Mouse (Mus musculus): ENCODE measurements around the gene Gabpa. TPM values are rescaled to one million over a fixed set of nuclear protein-coding genes. Genes with fewer than 3 reads are reported as not detected.
A peak's percentile ranks its signal among the peaks of the same experiment; 100 is the strongest.

Gene Gabpa
- polyA plus RNA-seq, 1 experiment = 13.0 TPM

GRCm38 (mm10) chr16:84875718-84876035 is 41.0 kb downstream of the Gabpa start:
- Histone ChIP-seq H3K27me3 (ENCODE audit: control insufficient read depth, insufficient read depth, low read length) (no peaks in the 10 kb centered on the region), H3K4me3 (ENCODE audit: control insufficient read depth, insufficient read depth, low read length) (no peak overlapping the region), H3K4me1 (replicated peaks; ENCODE audit: control insufficient read depth, insufficient read depth, low read length) (no peaks in the 10 kb centered on the region), H3K27ac (ENCODE audit: control insufficient read depth, insufficient read depth, low read length) (no peak overlapping the region), H3K36me3 (ENCODE audit: control insufficient read depth, insufficient read depth, low read length) (no peaks in the 10 kb centered on the region)
- TF ChIP-seq CTCF (IDR thresholded peaks at IDR 0.05; ENCODE audit: borderline replicate concordance, control insufficient read depth, extremely low read depth, insufficient read depth, low read length, poor library complexity) = no peak
- TF ChIP-seq POLR2A (IDR thresholded peaks at IDR 0.05; ENCODE audit: control insufficient read depth, extremely low read depth, insufficient read depth, low read length, poor library complexity) = no peak
- 94% methylated on average over 7 of the region's 7 CpGs for WGBS
- no peak for DNase-seq

GRCm38 (mm10) chr16:84876082-84876481 is 41.4 kb downstream of the Gabpa start:
- H3K4me3 ChIP-seq (ENCODE audit: control insufficient read depth, insufficient read depth, low read length) = no peak overlapping the region
- 82% methylated on average over 8 of the region's 8 CpGs for WGBS
- no peaks in the 10 kb centered on the region for H3K4me1 ChIP-seq (replicated peaks; ENCODE audit: control insufficient read depth, insufficient read depth, low read length)
- DNase-seq = no peak
- TF ChIP-seq POLR2A (IDR thresholded peaks at IDR 0.05; ENCODE audit: control insufficient read depth, extremely low read depth, insufficient read depth, low read length, poor library complexity) (no peak), CTCF (IDR thresholded peaks at IDR 0.05; ENCODE audit: borderline replicate concordance, control insufficient read depth, extremely low read depth, insufficient read depth, low read length, poor library complexity) (no peak)
- no peaks in the 10 kb centered on the region for H3K27me3 ChIP-seq (ENCODE audit: control insufficient read depth, insufficient read depth, low read length)
- no peak overlapping the region for H3K27ac ChIP-seq (ENCODE audit: control insufficient read depth, insufficient read depth, low read length)
- no peaks in the 10 kb centered on the region for H3K36me3 ChIP-seq (ENCODE audit: control insufficient read depth, insufficient read depth, low read length)

DNA sequence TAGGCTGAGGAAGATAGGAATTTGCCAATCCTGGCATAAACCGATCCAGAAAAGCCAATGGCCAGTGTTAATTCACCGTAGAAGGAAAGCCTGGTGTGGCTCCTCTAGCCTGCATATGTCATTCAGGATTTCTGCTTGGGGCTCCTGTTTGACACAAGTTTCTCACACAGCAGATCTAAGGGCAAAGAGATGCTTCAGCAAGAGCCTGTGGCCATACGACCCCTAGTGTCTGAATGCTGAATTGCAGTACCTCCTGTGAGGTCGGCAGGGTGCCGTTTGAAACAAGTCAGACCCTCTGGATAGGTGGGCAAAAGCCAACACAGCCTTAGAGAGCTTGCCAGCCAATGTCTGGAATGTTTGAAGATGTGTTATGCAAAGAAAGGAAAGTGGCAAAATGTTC is 44.4 kb downstream of the Gabpa start:
- Histone ChIP-seq H3K4me3 (ENCODE audit: control insufficient read depth, insufficient read depth, low read length) (no peak overlapping the region), H3K4me1 (replicated peaks; ENCODE audit: control insufficient read depth, insufficient read depth, low read length) (no peaks in the 10 kb centered on the region), H3K27ac (ENCODE audit: control insufficient read depth, insufficient read depth, low read length) (no peak overlapping the region), H3K27me3 (ENCODE audit: control insufficient read depth, insufficient read depth, low read length) (no peaks in the 10 kb centered on the region), H3K36me3 (ENCODE audit: control insufficient read depth, insufficient read depth, low read length) (no peaks in the 10 kb centered on the region)
- DNase-seq = peak; percentile 61
- TF ChIP-seq CTCF (IDR thresholded peaks at IDR 0.05; ENCODE audit: borderline replicate concordance, control insufficient read depth, extremely low read depth, insufficient read depth, low read length, poor library complexity) = peak; percentile 59; the same call in 1 of the 2 replicates
- TF ChIP-seq POLR2A (IDR thresholded peaks at IDR 0.05; ENCODE audit: control insufficient read depth, extremely low read depth, insufficient read depth, low read length, poor library complexity) = no peak
- WGBS = 23% methylated on average over 5 of the region's 5 CpGs

DNA sequence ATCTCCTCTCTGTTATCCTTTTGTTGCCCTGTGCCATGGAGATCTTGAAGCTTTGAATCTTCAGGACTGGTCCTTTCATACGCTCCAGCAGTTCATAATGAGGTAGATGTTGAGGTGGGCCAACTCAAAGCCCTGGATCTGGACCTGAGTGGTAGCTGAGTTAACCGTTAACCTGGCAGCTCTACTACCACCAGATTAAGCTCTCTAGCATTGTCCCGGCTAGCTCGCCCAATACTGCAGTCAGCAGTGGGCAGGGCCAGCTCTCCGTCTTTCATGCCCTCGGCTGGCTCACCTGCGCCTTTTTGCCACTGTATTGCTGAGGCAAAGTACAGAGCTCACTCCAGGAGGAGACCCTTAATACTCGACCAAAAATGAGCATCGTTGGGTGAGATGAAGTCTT is 46.4 kb downstream of the Gabpa start:
- no peaks in the 10 kb centered on the region for H3K4me1 ChIP-seq (replicated peaks; ENCODE audit: control insufficient read depth, insufficient read depth, low read length)
- TF ChIP-seq CTCF (IDR thresholded peaks at IDR 0.05; ENCODE audit: borderline replicate concordance, control insufficient read depth, extremely low read depth, insufficient read depth, low read length, poor library complexity) = no peak
- TF ChIP-seq POLR2A (IDR thresholded peaks at IDR 0.05; ENCODE audit: control insufficient read depth, extremely low read depth, insufficient read depth, low read length, poor library complexity) = no peak
- no peak overlapping the region for H3K4me3 ChIP-seq (ENCODE audit: control insufficient read depth, insufficient read depth, low read length)
- DNase-seq = no peak
- H3K27ac ChIP-seq (ENCODE audit: control insufficient read depth, insufficient read depth, low read length) = no peak overlapping the region
- H3K36me3 ChIP-seq (ENCODE audit: control insufficient read depth, insufficient read depth, low read length) = no peaks in the 10 kb centered on the region
- no peaks in the 10 kb centered on the region for H3K27me3 ChIP-seq (ENCODE audit: control insufficient read depth, insufficient read depth, low read length)
- 94% methylated on average over 9 of the region's 9 CpGs for WGBS

DNA sequence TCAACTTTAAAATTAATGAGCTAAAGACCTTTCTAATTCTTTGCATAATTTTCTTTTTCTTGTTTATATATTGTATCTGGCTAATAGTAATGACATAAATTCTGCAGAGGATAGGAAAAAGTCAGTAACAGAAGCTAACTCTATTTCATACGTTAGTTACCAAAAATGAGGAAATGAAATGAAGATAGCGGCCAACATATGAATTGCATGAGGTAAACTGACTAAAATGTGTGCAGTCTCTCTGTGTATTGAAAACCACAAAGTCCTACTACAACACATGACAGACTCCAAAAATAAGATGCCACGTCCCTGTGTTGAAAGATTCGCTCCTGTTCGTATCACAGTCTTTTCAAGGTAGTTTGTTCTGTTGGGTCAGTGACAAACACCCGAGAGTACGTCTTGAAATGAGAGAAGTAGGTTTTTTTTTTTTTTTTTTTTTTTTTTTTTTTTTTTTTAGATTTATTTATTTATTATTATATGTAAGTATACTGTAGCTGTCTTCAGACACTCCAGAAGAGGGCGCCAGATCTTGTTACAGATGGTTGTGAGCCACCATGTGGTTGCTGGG is 47.1 kb downstream of the Gabpa start:
- no peak for DNase-seq
- WGBS = 72% methylated on average over 8 of the region's 8 CpGs
- Histone ChIP-seq H3K4me1 (replicated peaks; ENCODE audit: control insufficient read depth, insufficient read depth, low read length) (no peaks in the 10 kb centered on the region), H3K4me3 (ENCODE audit: control insufficient read depth, insufficient read depth, low read length) (no peak overlapping the region), H3K36me3 (ENCODE audit: control insufficient read depth, insufficient read depth, low read length) (no peaks in the 10 kb centered on the region), H3K27me3 (ENCODE audit: control insufficient read depth, insufficient read depth, low read length) (no peaks in the 10 kb centered on the region), H3K27ac (ENCODE audit: control insufficient read depth, insufficient read depth, low read length) (no peak overlapping the region)
- TF ChIP-seq CTCF (IDR thresholded peaks at IDR 0.05; ENCODE audit: borderline replicate concordance, control insufficient read depth, extremely low read depth, insufficient read depth, low read length, poor library complexity) (no peak), POLR2A (IDR thresholded peaks at IDR 0.05; ENCODE audit: control insufficient read depth, extremely low read depth, insufficient read depth, low read length, poor library complexity) (no peak)

GRCm38 (mm10) chr16:84884572-84884971 is 49.8 kb downstream of the Gabpa start:
- TF ChIP-seq POLR2A (IDR thresholded peaks at IDR 0.05; ENCODE audit: control insufficient read depth, extremely low read depth, insufficient read depth, low read length, poor library complexity) (no peak), CTCF (IDR thresholded peaks at IDR 0.05; ENCODE audit: borderline replicate concordance, control insufficient read depth, extremely low read depth, insufficient read depth, low read length, poor library complexity) (no peak)
- H3K36me3 ChIP-seq (ENCODE audit: control insufficient read depth, insufficient read depth, low read length) = no peaks in the 10 kb centered on the region
- WGBS = 89% methylated on average over 8 of the region's 8 CpGs
- no peaks in the 10 kb centered on the region for H3K4me1 ChIP-seq (replicated peaks; ENCODE audit: control insufficient read depth, insufficient read depth, low read length)
- no peak overlapping the region for H3K27ac ChIP-seq (ENCODE audit: control insufficient read depth, insufficient read depth, low read length)
- no peaks in the 10 kb centered on the region for H3K27me3 ChIP-seq (ENCODE audit: control insufficient read depth, insufficient read depth, low read length)
- DNase-seq = no peak
- no peak overlapping the region for H3K4me3 ChIP-seq (ENCODE audit: control insufficient read depth, insufficient read depth, low read length)

DNA sequence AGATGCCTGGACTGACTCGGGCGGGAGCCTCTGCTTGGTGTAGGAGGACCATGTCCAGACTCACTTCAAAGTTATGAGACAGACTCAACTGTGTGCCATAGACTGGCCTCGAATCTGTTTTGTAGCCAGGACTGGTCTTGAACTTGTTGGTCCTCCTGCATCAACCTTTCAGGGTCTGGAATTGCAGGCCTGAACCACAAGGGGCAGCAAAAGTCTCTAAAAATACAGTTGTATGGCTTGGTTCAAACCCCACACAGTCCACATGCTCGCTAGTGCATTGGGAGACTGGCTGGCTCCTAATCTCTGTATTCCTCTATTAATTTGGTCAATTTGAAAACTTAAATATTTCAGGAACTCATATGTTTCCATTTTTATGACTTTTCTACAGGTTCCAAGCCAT is 68.3 kb downstream of the Gabpa start:
- 89% methylated on average over 4 of the region's 4 CpGs for WGBS
- Histone ChIP-seq H3K4me1 (replicated peaks; ENCODE audit: control insufficient read depth, insufficient read depth, low read length) (no peaks in the 10 kb centered on the region), H3K4me3 (ENCODE audit: control insufficient read depth, insufficient read depth, low read length) (no peak overlapping the region), H3K27ac (ENCODE audit: control insufficient read depth, insufficient read depth, low read length) (no peak overlapping the region), H3K27me3 (ENCODE audit: control insufficient read depth, insufficient read depth, low read length) (no peaks in the 10 kb centered on the region), H3K36me3 (ENCODE audit: control insufficient read depth, insufficient read depth, low read length) (no peaks in the 10 kb centered on the region)
- no peak for TF ChIP-seq CTCF (IDR thresholded peaks at IDR 0.05; ENCODE audit: borderline replicate concordance, control insufficient read depth, extremely low read depth, insufficient read depth, low read length, poor library complexity)
- no peak for TF ChIP-seq POLR2A (IDR thresholded peaks at IDR 0.05; ENCODE audit: control insufficient read depth, extremely low read depth, insufficient read depth, low read length, poor library complexity)
- DNase-seq = no peak

Measured in thymus, adult 2 months (tissue).